In the genomic region with DNA sequence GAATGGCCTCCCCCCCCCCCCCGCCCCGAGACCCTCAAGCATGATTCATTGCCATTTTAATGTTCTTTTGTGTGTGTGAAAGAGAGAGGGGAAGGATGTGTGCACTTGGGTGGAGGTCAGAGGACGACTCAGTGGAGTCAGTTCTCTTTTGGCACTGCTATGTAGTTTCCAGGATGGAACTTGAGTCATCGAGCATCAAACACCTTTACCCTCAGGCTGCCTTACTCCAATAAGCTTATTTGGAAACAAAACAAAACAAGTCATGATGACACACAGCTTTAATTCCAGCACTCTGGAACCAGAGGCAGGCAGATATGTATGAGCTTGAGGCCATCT, we compare ENCODE assay signal across 18 mouse cellular contexts.
A peak's percentile ranks its signal among the peaks of the same experiment; 100 is the strongest.
DNase-seq lines count a peak whose midpoint lies in the region; ATAC-seq and TF ChIP-seq lines count a peak whose summit lies in the region.
"Had no signal": no experiment of that assay in that cellular context is flagged by ENCODE, and none has a peak within 500 bp of the region (broad histone marks: within the 10 kb centered on the region; RNA-seq: fewer than 3 reads in every experiment).

No protein-coding gene starts in this region.

- peaks cover 8% of the 10 kb centered on the region; the same call in 1 of the 2 replicates for H3K9me3 ChIP-seq in heart, embryonic 13.5 days
- H3K9me3 ChIP-seq: forebrain, embryonic 15.5 days; midbrain, embryonic 15.5 days had no signal

- H3K27me3 ChIP-seq in kidney, adult 2 months (replicated peaks; ENCODE audit: control insufficient read depth, insufficient read depth, low read length): no peaks in the 10 kb centered on the region
- no peaks in the 10 kb centered on the region for H3K27me3 ChIP-seq in heart, embryonic 13.5 days (replicated peaks)
- H3K27me3 ChIP-seq: CH12.LX; forebrain, embryonic 15.5 days; megakaryocyte, embryonic 14.5 days; midbrain, embryonic 15.5 days had no signal

- ATAC-seq in heart, embryonic 13.5 days (ENCODE audit: extremely low read depth, insufficient number of reproducible peaks, low FRiP score, low TSS enrichment): no peak
- ATAC-seq: forebrain, embryonic 15.5 days; midbrain, embryonic 15.5 days had no signal

- no peak overlapping the region for H3K9ac ChIP-seq in heart, embryonic 13.5 days
- H3K9ac ChIP-seq: forebrain, embryonic 15.5 days; lung, embryonic 14.5 days; midbrain, embryonic 15.5 days had no signal

- no peak for TF ChIP-seq POLR2A in kidney, adult 2 months (IDR thresholded peaks at IDR 0.05; ENCODE audit: low read depth, low read length)

- peak overlapping the region; percentile 36 for H3K27ac ChIP-seq in kidney, adult 2 months (ENCODE audit: insufficient read depth, low read depth, low read length)
- peak overlapping the region; percentile 62 for H3K27ac ChIP-seq in heart, embryonic 13.5 days (replicated peaks)
- H3K27ac ChIP-seq: forebrain, embryonic 15.5 days; midbrain, embryonic 15.5 days had no signal

- DNase-seq in kidney, adult 2 months: peak; percentile 67
- DNase-seq in kidney, adult 18-20 months: no peak
- peak; percentile 28 for DNase-seq in NIH3T3 (ENCODE audit: low read depth)
- peak; percentile 33 for DNase-seq in kidney, postnatal 10 days
- DNase-seq in frontal cortex, adult 2 months (ENCODE audit: extremely low spot score in 1 of 2, low spot score in 1 of 2): no peak
- DNase-seq in cerebellum, postnatal 4 days (ENCODE audit: low spot score in 2 of 2): no peak
- no peak for DNase-seq in left cerebral cortex, adult 18-20 months (ENCODE audit: low spot score in 2 of 2)
- DNase-seq: cerebellum, adult 18-20 months; cerebellum, postnatal 36 days; liver; lung, embryonic 14.5 days; thymus, postnatal 4 days had no signal

- no peaks in the 10 kb centered on the region for H3K36me3 ChIP-seq in kidney, adult 2 months (ENCODE audit: control insufficient read depth, insufficient read depth, low read length)
- no peaks in the 10 kb centered on the region for H3K36me3 ChIP-seq in heart, embryonic 13.5 days
- H3K36me3 ChIP-seq: forebrain, embryonic 15.5 days; midbrain, embryonic 15.5 days had no signal

- H3K4me3 ChIP-seq in kidney, adult 2 months (ENCODE audit: insufficient read depth, low read depth, low read length): no peak overlapping the region
- H3K4me3 ChIP-seq in heart, embryonic 13.5 days: no peak overlapping the region
- H3K4me3 ChIP-seq: erythroblast, embryonic 14.5 days; forebrain, embryonic 15.5 days; megakaryocyte, embryonic 14.5 days; midbrain, embryonic 15.5 days had no signal

- no peaks in the 10 kb centered on the region; the same call in 1 of the 2 replicates for H3K4me1 ChIP-seq in kidney, adult 2 months (ENCODE audit: control insufficient read depth, insufficient read depth, low read length)
- H3K4me1 ChIP-seq in heart, embryonic 13.5 days: peaks cover 9% of the 10 kb centered on the region
- H3K4me1 ChIP-seq: forebrain, embryonic 15.5 days; midbrain, embryonic 15.5 days had no signal

- H3K4me2 ChIP-seq in heart, embryonic 13.5 days: no peak overlapping the region
- H3K4me2 ChIP-seq: forebrain, embryonic 15.5 days; lung, embryonic 14.5 days; midbrain, embryonic 15.5 days had no signal

- 46% methylated on average over 4 of the region's 4 CpGs for WGBS in kidney, adult 2 months
- WGBS in heart, embryonic 13.5 days: 59% methylated on average over 4 of the region's 4 CpGs

- no peak for TF ChIP-seq CTCF in kidney, adult 2 months (conservative IDR thresholded peaks at IDR 0.05; ENCODE audit: insufficient read depth, insufficient read length, low read depth, low read length)

Comparison
In these comparisons a context has a peak if more than half of its experiments do, and no peak if none do; other contexts are left out.
1. DNase-seq: peak in kidney, adult 2 months (single experiment), NIH3T3 (single experiment) and kidney, postnatal 10 days (single experiment); none in kidney, adult 18-20 months (single experiment), frontal cortex, adult 2 months (0 of 2), cerebellum, postnatal 4 days (0 of 2) and left cerebral cortex, adult 18-20 months (0 of 2).